Mouse (Mus musculus): ENCODE results near the gene Arl6ip5.
"Not testable (repeated sequence)": the region's sequence is repeated elsewhere in the genome, so short reads cannot be mapped to it uniquely, and the experiment has no call there.

Arl6ip5 gene

DNA sequence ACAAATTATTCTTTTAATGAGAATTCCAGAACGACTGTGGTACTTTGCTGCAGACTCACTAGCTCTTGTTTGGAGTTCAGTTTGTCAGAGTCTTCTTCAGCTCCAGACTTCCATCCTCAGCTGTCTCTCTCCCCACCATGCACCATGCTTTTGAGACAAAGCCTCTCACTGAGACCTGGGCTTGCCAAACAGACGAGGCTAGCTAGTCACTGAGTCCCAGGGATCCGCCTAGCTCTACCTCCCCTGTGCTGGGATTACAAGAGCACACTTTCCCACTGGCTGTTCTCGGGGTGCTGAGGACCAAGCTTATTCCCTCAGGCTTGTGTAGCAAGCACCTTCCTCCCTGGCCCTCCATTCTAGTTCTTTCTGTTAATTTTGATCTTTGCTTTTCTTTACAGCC is 13.1 kb downstream of the Arl6ip5 start:
- no peak for DNase-seq (ENCODE audit: low read depth)

- DNase-seq (ENCODE audit: low read depth): no peak
Observed at GRCm38 (mm10) chr6:97224505-97224904, 14.0 kb downstream of the Arl6ip5 start.

GRCm38 (mm10) chr6:97226083-97226491 is 15.6 kb downstream of the Arl6ip5 start:
- DNase-seq (ENCODE audit: low read depth): no peak

GRCm38 (mm10) chr6:97227067-97227847 is 16.8 kb downstream of the Arl6ip5 start:
- DNase-seq (ENCODE audit: low read depth): no peak

DNA sequence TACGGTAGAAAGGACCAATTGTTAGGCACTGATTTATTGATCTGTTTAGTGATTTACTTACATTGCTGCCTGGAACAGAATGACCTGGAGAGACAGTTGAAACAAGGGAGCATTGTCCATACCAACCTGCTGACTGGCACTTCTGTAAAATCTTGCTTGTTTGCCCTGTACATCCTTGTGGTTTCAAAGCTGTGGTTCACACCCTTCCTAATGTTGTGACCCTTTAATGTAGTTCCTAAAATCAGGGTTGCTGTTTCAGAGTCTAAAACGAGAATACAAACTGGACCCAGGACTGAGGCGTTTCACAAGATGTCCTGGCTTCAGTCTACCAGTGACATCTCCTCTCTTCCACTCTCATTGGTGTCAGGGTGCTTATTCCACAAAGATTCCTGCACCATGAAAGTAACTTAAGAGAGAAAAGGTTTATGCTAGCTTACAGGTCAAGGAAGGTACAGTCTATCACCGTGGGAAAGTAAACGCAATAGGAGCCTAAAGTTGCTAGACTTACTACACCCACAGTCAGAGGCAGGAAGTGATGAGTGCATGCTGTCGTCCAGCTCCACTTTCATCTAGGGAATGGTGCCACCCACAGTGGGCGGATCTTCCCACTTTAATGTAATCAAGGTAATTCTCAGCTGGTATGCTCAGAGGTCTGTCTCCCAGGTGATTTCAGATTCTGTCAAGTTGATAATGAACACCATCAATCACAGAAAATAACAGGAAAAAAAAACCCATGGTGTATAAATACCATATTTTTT is 24.6 kb downstream of the Arl6ip5 start:
- DNase-seq (ENCODE audit: low read depth): no peak

DNA sequence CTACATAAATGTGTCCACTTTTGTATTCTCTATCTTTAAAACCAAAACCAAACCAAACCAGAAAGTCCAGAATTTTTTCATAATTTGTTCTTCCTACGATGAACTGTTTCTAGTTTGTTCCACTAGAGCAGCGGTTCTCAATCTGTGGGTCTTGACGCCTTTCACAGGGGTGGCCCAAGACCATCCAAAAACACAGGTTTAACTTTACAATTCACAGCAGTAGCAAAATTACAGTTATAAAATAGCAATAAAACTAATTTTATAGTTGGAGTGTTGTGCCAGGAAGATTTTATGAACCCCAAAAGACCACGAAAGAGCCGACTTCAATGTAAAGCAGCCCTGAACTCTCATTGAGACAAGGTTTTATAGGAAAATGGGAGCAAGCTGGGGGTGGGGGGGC is 25.6 kb downstream of the Arl6ip5 start:
- DNase-seq (ENCODE audit: low read depth): no peak

GRCm38 (mm10) chr6:97239360-97239759 is 28.9 kb downstream of the Arl6ip5 start:
- no peak for DNase-seq (ENCODE audit: low read depth)

GRCm38 (mm10) chr6:97240092-97240491 is 29.6 kb downstream of the Arl6ip5 start:
- DNase-seq (ENCODE audit: low read depth): no peak

DNA sequence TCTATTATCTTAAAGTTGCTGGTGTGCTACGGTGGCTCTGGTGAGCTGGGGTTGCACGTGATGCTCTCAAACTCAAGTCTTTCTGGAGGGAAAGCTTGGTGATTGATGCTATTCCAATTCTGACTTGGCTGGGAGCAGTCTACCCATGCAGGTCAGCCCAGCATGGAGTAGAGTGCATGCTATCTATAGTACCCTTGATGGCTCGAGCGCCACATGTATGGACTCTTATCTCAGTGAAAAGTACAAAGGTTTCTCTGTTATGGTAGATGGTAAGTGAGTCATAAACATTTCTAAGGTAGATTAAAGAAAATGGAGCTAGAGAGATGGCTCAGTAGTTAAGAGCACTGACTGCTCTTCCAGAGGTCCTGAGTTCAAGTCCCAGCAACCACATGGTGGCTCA is 32.0 kb downstream of the Arl6ip5 start:
- DNase-seq (ENCODE audit: low read depth): no peak

DNA sequence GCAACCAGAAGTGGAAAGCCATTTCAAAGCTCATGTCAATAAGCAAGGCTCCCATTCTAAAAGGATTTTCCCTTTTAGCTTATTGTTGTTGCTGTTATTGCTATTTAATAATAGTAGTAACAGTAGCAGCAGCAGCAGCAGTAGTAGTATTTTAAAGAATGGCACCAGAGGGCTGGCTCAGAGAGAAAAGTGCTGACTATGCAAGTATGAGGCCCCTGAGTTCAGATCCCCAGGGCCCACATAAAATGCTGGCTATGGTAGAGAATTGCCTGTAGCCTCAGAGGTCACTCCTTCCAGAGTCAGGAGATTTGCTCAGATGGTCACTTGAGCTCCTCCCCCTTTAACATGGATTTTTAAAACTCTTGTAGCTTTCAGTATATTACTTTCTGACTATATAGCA is 34.7 kb downstream of the Arl6ip5 start:
- DNase-seq (ENCODE audit: low read depth): no peak

DNA sequence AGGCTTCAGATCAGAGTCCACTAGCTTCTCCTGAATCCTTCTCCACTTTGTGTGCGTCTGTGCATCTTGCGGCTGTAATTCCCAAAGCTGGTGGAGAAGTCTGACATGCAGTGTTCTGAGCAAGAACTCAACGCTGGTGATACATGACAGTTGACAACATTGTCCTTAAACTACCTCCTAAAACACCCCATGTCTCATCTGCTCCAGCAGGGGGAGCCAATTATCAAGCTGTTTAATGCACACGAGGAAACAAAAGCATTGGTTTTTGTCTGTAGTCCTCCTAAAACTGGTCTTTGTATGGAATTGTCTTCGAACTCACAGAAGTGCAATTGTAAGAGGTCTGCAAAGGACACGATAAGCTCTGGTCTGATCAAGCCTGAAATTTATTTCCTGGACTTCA is 40.5 kb downstream of the Arl6ip5 start:
- DNase-seq (ENCODE audit: low read depth): peak; percentile 84

DNA sequence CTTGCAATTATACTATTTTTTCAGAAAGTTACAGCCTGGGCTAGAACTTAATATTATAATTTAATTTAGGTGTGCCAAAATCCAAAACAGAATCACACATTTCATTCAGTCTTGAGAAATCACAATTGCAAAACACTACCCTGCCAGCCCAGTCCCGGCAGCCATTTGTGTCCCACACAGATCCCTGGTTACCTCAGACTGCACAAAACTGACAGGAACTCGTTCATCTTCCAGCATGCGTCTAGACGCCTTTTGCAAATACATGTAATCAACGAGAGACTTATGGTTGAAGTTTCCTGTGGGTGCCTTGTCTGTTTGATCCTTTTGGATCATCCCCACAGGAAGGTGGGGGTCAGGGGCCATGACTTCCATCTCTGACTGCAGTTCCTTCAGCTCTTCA is 41.6 kb downstream of the Arl6ip5 start:
- no peak for DNase-seq (ENCODE audit: low read depth)

- no peak for DNase-seq (ENCODE audit: low read depth)
Observed at GRCm38 (mm10) chr6:97252711-97253221, 42.3 kb downstream of the Arl6ip5 start, which contains the start of gene Lmod3. TSS of gene Lmod3 (minus strand) at chr6:97252759.

DNA sequence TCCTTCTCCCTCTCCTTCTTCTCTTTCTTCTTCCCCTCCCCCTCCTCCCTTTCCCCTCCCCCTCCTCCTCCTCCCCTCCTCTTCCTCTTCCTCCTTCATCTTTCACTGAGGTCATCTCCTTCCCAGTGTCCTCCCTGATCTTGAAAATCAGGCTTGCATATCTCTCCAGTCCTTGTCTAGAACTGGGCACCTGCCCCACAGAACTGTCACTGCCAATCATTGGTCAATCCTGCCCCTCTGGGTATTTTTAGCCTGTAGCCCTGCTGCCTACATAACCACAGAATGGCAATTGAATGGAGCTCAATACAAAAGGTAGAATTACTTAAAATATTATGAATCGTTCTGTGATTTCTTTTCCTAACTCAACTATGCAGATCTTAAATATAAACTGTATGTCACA is 48.0 kb downstream of the Arl6ip5 start:
- DNase-seq (ENCODE audit: low read depth): no peak

DNA sequence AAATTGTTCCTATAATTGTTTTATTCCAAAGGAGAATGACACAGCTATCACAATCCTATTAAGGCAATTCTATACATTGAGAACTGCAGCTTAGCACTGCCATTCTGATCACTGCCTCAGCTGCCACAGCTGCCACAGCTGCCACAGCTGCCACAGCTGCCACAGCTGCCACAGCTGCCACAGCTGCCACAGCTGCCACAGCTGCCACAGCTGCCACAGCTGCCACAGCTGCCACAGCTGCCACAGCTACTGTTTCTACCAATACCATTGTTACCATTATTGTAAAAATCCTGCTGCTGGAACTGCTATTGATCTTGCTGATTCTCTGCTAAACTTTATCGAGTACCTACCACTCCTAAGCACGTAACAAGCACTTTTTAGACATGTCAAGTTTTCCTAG is 49.4 kb downstream of the Arl6ip5 start:
- not testable (repeated sequence) for DNase-seq (ENCODE audit: low read depth)

DNA sequence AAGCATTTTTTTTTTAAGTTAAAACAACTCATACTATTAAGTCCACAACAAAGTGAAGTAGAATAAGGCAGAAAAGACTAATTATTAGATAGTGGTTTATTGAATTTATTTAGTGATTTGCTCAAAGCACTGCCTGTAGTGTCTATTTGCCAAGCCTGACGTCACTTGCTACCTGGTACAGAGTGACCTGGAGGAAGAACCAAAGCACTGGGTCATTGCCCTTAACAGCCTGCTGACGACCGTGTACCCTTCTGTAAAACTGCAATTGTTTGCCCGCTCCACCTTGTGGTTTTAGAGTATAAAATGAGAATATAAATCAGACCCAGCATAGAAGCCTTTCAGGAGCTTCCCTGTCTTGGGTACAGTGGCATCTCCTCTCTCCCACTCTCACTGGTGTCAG is 51.7 kb downstream of the Arl6ip5 start:
- no peak for DNase-seq (ENCODE audit: low read depth)

GRCm38 (mm10) chr6:97263750-97264149 is 53.3 kb downstream of the Arl6ip5 start:
- DNase-seq (ENCODE audit: low read depth): peak; percentile 60

- no peak for DNase-seq (ENCODE audit: low read depth)
Observed at GRCm38 (mm10) chr6:97265240-97265639, 54.8 kb downstream of the Arl6ip5 start.

DNA sequence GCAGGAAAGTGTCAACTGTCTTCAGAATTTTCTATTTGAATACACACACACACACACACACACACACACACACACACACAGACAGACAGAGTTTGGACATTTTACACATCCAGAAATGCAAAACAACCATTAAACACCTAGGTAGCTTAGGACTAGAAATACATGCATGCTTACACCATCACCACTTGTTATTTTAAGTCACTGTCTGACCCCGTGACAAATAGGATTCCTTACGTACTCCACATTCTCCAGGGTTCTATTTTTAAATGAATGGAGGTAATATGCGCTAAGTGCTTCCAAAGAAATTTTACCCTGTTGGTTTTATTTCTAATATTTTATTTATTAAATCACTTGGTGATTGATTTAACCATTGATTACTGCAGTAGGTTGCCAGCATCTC is 55.2 kb downstream of the Arl6ip5 start:
- no peak for DNase-seq (ENCODE audit: low read depth)

DNA sequence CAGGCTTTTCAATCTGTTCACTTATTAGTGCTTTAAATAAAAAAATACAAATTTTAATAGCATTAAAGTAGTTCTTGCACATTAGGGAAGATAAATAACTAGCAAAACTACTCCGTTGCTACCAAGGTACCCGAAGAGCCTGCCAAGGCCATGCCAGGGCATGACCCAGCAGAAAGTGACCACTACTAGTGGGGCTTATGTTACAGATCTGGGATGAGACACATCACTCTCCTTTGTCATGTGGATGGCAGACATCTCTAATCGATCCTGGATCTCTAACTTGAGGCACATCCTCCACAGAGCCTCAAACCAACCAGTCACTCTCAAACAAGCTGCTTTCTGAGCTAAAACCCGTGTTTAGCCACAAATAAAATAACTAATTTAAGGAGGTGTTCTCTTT is 56.2 kb downstream of the Arl6ip5 start:
- no peak for DNase-seq (ENCODE audit: low read depth)

GRCm38 (mm10) chr6:97267132-97267531 is 56.6 kb downstream of the Arl6ip5 start:
- DNase-seq (ENCODE audit: low read depth): no peak

GRCm38 (mm10) chr6:97269596-97269995 is 59.1 kb downstream of the Arl6ip5 start:
- DNase-seq (ENCODE audit: low read depth): no peak

- no peak for DNase-seq (ENCODE audit: low read depth)
Observed at GRCm38 (mm10) chr6:97272349-97272748, 61.9 kb downstream of the Arl6ip5 start.
